Mouse (Mus musculus): ENCODE data around the gene Mllt10.
A peak's percentile ranks its signal among the peaks of the same experiment; 100 is the strongest.

The Mllt10 gene

GRCm38 (mm10) chr2:18034371-18035250 is 20.4 kb upstream of the Mllt10 start:
- DNase-seq, result no peak

- no peak for DNase-seq
Measured at GRCm38 (mm10) chr2:18037491-18037890, 17.5 kb upstream of the Mllt10 start, which contains the start of gene A930004D18Rik. Gene A930004D18Rik (minus strand): TSS chr2:18037737.

- DNase-seq, result no peak
Measured at GRCm38 (mm10) chr2:18038141-18038752, 16.8 kb upstream of the Mllt10 start.

GRCm38 (mm10) chr2:18038895-18039371 is 16.1 kb upstream of the Mllt10 start:
- DNase-seq, result no peak

GRCm38 (mm10) chr2:18039566-18040290 is 15.3 kb upstream of the Mllt10 start:
- DNase-seq, result no peak

DNA sequence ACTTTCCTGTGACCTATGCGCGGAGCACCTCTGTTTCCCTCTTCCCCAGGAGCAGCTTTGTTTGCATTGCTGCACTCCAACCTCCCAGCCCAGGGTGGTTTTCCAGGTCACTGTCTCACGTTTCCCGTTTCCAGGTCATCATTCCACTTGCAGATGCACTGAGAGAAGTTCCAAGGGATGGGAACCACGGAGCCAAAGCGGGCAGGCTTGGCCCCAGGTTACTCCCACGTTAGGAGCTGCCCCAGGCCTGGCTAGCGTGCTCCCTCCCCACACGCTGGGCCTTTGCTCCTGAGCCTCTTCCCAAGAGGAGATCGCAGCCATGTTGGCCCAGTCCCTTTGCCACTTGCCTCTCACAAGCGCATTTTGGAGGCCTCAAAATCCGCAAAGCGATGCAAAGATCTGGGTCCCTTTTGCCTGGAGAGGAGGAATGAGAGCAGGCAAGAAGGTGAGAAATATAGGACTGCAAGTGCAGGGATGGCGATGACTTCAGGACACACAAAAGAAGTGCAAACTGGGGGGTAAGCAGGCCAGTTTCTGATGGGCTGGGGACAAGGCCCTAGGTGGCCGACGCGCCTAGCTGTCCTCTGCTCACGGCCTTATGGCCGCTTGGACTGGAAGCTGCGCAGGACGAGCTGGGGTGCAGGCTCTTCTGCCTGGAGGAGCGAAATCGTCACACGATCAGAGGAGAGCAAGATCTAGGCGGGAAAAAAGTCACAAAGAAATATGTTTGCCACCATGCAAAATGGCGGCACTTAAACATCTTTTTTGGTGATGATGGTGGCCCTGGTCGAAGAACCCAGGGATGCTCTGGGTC is 14.5 kb upstream of the Mllt10 start:
- DNase-seq, result no peak

DNA sequence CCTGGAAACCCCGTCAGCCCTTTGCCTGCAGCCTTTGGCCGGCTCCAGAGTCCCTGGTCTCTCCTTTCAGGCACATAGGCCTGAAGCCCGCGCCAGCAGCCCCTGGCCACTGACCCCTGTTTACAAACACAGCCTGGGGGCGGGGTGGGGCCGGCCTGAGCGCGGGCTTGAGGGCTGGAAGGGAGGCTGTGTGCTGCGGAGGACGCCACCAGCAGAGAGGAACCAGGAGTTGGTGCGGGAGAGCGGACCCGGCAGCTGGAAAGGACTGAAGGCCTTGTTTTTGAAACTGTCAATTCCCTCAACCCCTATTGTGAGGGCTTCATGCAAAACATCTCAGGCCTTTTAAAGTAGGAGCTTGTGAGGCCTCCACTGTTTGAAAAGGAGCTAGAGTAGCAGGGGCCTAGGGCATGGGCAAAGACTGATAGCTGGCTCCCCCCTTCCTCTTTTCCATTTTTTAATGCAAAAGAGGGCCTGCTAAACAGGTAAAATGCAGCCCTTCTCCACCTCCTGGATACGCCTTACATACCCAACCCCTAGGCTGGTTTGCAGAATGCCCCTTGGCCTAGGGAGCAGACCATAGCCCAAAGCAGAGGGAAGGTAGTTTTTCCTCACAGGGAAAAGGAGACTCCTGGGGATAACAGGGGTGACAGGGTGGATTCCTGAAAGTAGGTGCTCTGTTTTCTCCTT is 13.7 kb upstream of the Mllt10 start:
- no peak for DNase-seq

DNA sequence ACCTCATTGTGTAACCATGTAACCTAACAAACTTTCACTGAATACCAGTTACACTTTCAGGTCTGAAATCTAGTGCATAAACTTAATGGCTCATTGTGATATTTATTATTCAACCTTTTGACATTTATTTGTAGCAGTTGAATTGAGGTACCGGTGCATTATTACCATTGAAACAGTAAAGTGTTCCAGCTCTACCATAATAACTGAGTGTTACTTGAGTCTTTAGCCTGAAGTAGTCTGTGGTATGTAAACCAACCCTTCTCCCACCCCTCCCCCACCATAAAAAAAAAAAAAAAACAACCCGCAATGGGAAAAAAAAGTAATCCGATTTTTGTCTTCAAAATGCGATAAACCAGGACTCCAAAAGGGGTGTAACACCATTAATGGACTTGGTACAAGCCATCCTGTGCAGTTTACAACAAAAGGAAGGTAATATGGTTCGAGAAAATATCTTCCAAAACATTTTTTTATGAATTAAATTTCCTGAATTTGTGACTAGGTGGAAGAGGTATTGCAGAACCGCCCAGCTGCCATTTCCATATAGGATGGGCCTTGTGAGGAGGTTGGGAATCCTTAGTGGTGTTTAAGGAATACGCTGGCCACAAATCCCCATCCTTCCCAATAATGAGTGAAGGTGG is 9.8 kb upstream of the Mllt10 start:
- peak; percentile 9 for DNase-seq

DNA sequence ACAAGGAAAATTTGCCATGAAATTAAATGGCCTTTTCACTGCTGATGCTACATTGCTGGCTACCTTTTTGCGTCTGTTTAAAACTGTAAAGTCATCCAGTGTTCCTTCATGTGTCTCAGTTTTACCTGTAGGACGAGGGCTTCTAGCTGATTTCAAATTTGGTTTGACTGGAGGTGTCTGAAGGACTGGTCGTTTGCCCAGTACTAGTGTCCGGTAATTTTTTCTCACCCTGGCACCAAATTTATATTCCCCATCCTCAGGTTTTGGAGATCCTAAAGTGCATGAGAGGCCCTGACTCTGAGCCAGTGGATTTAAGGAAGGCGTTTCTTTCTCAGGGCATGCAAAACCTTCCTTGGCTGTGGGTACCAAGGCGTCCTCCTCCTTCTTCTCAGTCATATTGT is 9.3 kb upstream of the Mllt10 start:
- no peak for DNase-seq

DNA sequence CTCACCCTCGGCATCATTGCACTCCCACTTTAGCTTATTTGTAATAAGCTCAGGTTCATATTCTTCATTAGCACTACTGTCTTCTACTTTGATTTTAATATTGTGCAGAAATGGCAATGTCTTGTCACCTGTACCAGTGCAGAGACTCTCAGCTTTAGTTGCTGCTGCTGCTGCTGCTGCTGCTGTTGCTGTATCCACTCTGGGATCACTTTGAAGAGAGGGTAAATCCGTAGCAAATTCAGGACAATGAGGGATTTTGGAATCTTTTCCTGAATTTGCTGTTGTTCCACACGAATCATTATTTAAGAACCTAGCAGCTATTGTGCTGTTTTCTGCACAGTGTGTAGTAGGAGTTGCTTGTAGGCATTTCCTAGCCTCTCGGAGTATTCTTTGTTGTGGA is 8.9 kb upstream of the Mllt10 start:
- DNase-seq, result no peak

GRCm38 (mm10) chr2:18046758-18047645 is 8.0 kb upstream of the Mllt10 start:
- peak; percentile 68 for DNase-seq

GRCm38 (mm10) chr2:18047646-18048452 is 7.2 kb upstream of the Mllt10 start:
- DNase-seq, result peak; percentile 75

- DNase-seq, result no peak
Measured at GRCm38 (mm10) chr2:18048453-18049075, 6.5 kb upstream of the Mllt10 start, which contains the start of gene Skida1. Gene Skida1 (minus strand): TSS chr2:18049051.

DNA sequence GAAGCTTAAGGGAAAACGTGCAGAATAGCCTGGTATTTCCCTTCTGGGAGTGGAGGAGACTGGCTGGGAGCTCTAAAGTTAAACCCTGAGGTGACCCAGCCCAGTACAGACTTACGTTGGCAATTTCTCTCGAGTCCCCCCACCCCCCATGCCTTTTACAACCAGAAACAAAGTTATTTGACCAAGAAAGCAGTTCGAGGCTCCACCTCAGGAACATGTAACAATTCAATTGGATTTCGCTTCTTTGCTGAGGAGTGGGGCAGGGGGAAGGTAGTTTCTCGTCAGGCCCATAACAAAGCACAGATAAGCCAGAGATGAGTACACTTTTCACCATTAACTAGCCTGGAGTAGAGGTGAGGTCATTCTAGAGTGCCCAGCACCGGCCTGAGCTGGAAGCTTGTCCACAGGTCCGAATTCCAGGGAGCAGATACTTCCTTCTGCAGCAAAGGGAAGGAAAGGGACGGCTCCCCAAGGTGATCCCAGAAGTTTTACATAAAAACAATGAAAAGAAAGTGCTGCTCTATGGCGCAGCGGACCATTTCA is 5.7 kb upstream of the Mllt10 start:
- DNase-seq, result no peak

DNA sequence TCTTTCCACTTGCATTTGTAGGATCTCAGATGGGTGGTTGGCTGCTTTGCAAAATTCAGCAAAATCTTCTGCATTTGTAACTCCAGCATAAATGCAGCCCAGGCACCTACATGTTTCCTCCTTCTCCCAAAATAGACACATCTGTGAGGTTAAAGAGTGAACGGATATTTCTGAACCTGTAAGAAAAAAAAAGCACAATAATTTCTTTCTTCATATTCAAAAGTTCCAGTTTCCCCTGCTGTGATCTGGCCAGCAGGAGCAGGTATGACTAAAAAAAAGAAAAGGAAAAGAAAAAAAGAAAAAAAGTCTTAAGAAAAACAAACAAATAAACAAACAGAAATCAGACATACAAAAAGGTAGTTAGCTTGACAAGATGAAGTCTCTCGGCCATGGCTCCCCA is 5.0 kb upstream of the Mllt10 start:
- no peak for DNase-seq

DNA sequence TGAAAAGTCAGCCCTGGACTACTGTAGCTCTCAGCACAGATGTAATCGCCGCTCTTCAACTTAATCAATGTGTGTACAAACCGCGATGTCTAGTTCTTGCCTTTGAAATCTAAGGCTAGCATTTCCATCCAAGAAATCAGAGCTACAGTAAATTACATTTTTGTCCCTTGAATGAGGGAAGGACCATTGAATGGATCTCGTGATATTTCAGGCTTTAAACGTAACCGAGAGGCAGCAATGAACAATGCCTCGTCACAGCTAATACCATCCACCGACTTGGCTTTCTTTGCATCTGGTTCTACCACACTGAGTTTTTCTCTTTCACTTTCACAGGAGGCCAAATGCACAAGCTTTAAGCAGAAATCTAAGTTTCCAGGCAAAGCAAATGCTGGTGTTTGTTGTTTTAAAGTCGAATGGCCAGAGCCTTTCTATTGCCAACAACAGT is 4.5 kb upstream of the Mllt10 start:
- DNase-seq, result no peak

DNA sequence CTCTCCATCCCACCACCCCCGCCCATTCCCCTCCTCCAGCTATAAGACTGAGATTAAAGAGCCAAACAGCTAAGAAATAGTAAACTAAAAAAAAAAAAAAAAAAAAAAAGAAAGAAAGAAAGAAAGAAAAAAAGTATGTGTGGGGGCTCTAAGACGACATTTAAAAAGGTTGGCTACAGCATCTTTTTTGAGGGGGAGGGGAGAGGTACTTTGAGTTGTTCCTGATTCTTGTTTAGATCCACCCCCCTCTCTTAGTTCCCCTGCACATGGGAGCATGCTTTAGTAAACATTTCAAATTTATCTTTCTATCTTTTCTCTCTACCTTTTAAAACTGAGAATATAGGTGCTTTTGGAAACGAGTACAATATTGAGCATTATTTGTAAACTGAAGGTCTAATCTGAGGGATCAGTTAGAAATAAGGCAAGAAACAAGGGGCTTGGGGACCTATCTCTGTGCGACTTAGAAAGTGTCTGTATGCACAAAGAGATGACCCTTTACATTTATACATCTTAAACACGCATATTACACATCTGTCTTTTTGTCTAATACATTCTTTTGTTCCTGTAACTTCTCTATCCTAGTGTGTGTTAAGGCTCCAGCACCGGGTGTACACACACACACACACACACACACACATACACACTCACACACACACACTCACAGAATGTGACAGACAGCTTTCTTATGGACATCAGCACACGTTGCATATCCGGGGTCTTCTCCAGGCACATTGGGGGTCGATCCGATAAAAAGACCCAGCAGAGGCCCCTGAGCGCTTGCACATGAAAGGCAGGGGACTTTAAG is 3.8 kb upstream of the Mllt10 start:
- no peak for DNase-seq

GRCm38 (mm10) chr2:18051831-18052170 is 3.2 kb upstream of the Mllt10 start:
- DNase-seq, result no peak

Data from cerebellum, adult 9-10 months (tissue).